Mouse (Mus musculus) liver, adult 2 months (tissue): Measurements from ENCODE around the gene Foxp1.

Source experiments
- CTCF ChIP-seq: fragments of 200-500 bp; IDR thresholded peaks from 2 replicates; pipeline ENCODE4 v1.5.1; 2011; ENCODE audit warnings: low read depth, low read length, control low read depth
- POLR2A ChIP-seq: fragments of 200-500 bp; IDR thresholded peaks from 2 replicates; pipeline ENCODE4 v1.6.1; 2011; ENCODE audit warnings: low read length, control low read depth; ENCODE audit not compliant: insufficient read depth; ENCODE audit errors: extremely low read depth

DNA sequence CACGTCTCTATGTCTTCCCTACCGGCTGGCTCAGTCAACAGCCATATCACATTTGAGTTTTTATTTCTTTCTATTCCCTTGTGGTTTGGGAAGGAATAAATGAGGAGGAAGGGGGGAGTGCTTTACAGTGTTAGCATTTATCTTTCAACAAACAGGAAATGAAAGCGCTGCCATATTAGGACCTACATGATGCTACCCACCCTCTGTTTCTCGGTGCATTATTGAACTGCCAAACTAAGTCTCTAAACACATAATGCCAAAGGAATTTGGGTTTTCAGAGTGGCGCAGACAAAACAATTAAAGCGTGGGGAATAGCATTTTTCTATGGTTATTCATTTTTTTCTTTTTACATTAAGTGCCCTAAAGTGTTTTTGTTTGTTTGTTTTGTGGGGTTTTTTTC, 566.8 kb downstream of the Foxp1 start:
- TF ChIP-seq CTCF (no peak), POLR2A (no peak)
